18 mouse cellular contexts compared by ENCODE assay signal in the genomic region with DNA sequence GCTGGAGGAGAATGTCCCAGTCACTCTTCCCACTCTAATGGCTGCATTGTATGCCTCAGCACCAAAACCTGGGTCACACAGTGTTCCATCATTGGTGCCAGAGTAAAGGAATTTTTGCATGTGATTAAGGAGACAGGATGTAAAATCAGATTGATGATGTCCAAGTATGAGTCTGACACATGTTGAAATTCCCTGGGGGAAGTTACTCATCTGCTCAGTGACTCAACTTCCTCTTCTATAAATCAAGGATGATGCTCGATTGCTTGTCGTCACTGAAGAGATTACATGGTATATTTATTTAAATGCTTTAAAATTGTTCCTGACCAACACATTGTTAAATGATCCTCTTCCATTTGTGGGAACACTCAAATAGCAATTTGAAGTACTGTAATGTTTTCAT.
"Had no signal": no experiment of that assay in that cellular context is flagged by ENCODE, and none has a peak within 500 bp of the region (broad histone marks: within the 10 kb centered on the region; RNA-seq: fewer than 3 reads in every experiment).

No protein-coding gene starts in this region.

- H3K27me3 ChIP-seq: kidney, embryonic 15.5 days; limb, embryonic 12.5 days; limb, embryonic 15.5 days; midbrain, embryonic 12.5 days; midbrain, embryonic 15.5 days; neural tube, embryonic 13.5 days; stomach, embryonic 15.5 days had no signal

- H3K27ac ChIP-seq: kidney, embryonic 15.5 days; limb, embryonic 12.5 days; limb, embryonic 15.5 days; liver, embryonic 14.5 days; midbrain, embryonic 12.5 days; midbrain, embryonic 15.5 days; neural tube, embryonic 13.5 days; stomach, embryonic 15.5 days had no signal

- ATAC-seq: liver, postnatal 0 days; midbrain, embryonic 15.5 days had no signal

- H3K4me2 ChIP-seq: kidney, embryonic 15.5 days; limb, embryonic 12.5 days; limb, embryonic 15.5 days; liver, embryonic 11.5 days; lung, embryonic 14.5 days; midbrain, embryonic 12.5 days; midbrain, embryonic 15.5 days; neural tube, embryonic 13.5 days; stomach, embryonic 15.5 days had no signal

- H3K36me3 ChIP-seq: kidney, embryonic 15.5 days; limb, embryonic 12.5 days; limb, embryonic 15.5 days; midbrain, embryonic 12.5 days; midbrain, embryonic 15.5 days; neural tube, embryonic 13.5 days; stomach, embryonic 15.5 days had no signal

- H3K4me3 ChIP-seq: kidney, embryonic 15.5 days; limb, embryonic 12.5 days; limb, embryonic 15.5 days; midbrain, embryonic 12.5 days; midbrain, embryonic 15.5 days; neural tube, embryonic 13.5 days; stomach, embryonic 15.5 days had no signal

- H3K4me1 ChIP-seq: kidney, embryonic 15.5 days; limb, embryonic 12.5 days; limb, embryonic 15.5 days; midbrain, embryonic 12.5 days; midbrain, embryonic 15.5 days; neural tube, embryonic 13.5 days; stomach, embryonic 15.5 days had no signal

- H3K9me3 ChIP-seq: kidney, embryonic 15.5 days; limb, embryonic 12.5 days; limb, embryonic 15.5 days; midbrain, embryonic 12.5 days; midbrain, embryonic 15.5 days; neural tube, embryonic 13.5 days; stomach, embryonic 15.5 days had no signal

- DNase-seq: kidney, adult 8-10 months; kidney, postnatal 10 days; kidney, postnatal 36 days; left cerebral cortex, postnatal 4 days; liver, postnatal 0 days; lung, postnatal 10 days; lung, postnatal 4 days; thymus, postnatal 25 days had no signal

- H3K9ac ChIP-seq: kidney, embryonic 15.5 days; limb, embryonic 12.5 days; limb, embryonic 15.5 days; liver, embryonic 14.5 days; liver, postnatal 0 days; lung, embryonic 14.5 days; midbrain, embryonic 12.5 days; midbrain, embryonic 15.5 days; neural tube, embryonic 13.5 days; stomach, embryonic 15.5 days had no signal
